Mouse (Mus musculus): ENCODE results near the gene Rictor. TPM values are rescaled to one million over a fixed set of nuclear protein-coding genes. Genes with fewer than 3 reads are reported as not detected.

Gene Rictor
- polyA plus RNA-seq (2016; fragmentation: Nextera tagmentation; extraction: Ambion mirVana): 45.8 and 46.8 TPM in 2 replicates

DNA sequence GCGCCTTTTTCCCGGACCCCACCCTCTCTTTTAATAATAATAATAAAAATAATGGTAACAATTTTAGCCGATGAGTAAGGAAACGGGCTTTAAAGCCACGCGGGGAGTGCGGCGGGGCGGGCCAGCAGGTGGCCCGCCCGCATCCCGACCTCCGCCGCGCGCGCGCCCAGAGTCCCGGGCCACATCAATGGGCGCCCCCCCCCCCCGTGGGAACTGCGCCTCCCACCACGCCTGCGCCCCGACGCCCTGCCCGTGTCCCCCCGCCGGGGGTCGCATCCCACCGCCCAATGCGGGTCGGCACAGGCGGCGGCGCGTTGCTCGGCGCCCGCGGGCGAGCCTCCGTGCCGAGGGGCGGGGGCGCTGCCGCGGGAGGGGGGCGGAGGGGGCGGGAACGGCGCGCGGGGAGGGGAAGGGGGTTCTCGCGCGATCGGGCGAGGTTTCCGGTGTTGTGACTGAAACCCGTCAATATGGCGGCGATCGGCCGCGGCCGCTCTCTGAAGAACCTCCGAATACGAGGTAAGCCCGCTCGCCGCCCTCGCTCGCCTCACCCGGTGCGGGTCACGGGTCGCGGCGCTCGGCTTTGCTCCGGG lies at the start of gene Rictor:
Rictor (plus strand) TSS at position 444 of the 590 bp plus-strand sequence.
- H3K36me3 ChIP-seq: no peaks in the 10 kb centered on the region
- ATAC-seq (ENCODE audit: insufficient number of reproducible peaks, insufficient read depth, low FRiP score, low TSS enrichment): peak; percentile 76
- H3K9ac ChIP-seq: peak within 1 kb of the TSS; percentile 88
- peak within 1 kb of the TSS; percentile 76 for H3K4me2 ChIP-seq (replicated peaks)
- H3K27me3 ChIP-seq: no peaks in the 10 kb centered on the region
- peaks cover 17% of the 10 kb centered on the region for H3K4me1 ChIP-seq
- 0% methylated on average over 41 of the region's 82 CpGs for WGBS
- peak within 1 kb of the TSS; percentile 95 for H3K27ac ChIP-seq
- peak within 1 kb of the TSS; percentile 97 for H3K4me3 ChIP-seq
- H3K9me3 ChIP-seq: no peaks in the 10 kb centered on the region

DNA sequence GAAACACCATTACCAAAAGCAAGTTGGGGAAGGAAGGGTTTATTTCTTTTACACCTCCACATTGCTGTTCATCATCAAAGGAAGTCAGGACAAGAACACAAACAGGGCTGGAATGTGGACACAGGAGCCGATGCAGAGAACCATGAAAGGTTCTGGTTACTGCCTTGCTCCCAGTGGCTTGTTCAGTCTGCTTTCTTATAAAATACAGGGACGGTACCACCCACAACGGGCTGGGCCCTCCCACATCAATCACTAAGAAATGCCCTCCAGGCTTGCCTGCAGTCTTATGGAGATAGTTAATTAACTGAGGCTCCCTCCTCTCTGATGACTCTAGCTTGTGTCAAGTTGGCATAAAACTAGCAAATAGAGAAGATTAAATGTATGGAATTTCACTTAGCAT lies 46.2 kb upstream of the Rictor start:
- Histone ChIP-seq H3K36me3 (no peaks in the 10 kb centered on the region), H3K4me2 (replicated peaks) (no peak overlapping the region), H3K4me3 (no peak overlapping the region), H3K9ac (no peak overlapping the region), H3K4me1 (no peaks in the 10 kb centered on the region), H3K27me3 (no peaks in the 10 kb centered on the region), H3K9me3 (no peaks in the 10 kb centered on the region), H3K27ac (no peak overlapping the region)
- whole genome bisulfite sequencing: 54% methylated on average over 3 of the region's 3 CpGs
- no peak for ATAC-seq (ENCODE audit: insufficient number of reproducible peaks, insufficient read depth, low FRiP score, low TSS enrichment)

DNA sequence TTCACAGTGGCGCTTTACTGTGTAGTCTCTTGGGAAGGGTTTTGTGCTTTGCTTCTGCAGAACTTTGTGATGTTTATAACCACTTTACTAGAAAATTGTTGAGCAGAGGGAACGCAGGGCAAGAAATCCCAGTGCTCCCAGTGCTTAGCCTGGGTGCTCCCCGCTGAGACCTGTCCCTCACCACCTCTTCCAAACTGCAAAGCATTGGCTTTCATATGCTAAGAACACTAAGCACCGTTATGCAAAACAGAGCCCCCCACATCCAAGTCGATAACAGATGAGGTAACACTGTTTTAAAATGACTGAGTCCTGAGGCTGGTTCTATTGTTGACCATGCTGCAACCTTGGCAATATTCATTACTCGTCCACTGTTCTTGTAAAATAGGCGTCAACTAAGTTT lies 44.2 kb upstream of the Rictor start:
- 60% methylated on average over 7 of the region's 7 CpGs for WGBS
- H3K27me3 ChIP-seq: no peaks in the 10 kb centered on the region
- H3K9me3 ChIP-seq: no peaks in the 10 kb centered on the region
- H3K27ac ChIP-seq: no peak overlapping the region
- ATAC-seq (ENCODE audit: insufficient number of reproducible peaks, insufficient read depth, low FRiP score, low TSS enrichment): no peak
- no peak overlapping the region for H3K4me2 ChIP-seq (replicated peaks)
- H3K9ac ChIP-seq: no peak overlapping the region
- no peak overlapping the region for H3K4me3 ChIP-seq
- H3K36me3 ChIP-seq: no peaks in the 10 kb centered on the region
- peaks cover 4% of the 10 kb centered on the region for H3K4me1 ChIP-seq

DNA sequence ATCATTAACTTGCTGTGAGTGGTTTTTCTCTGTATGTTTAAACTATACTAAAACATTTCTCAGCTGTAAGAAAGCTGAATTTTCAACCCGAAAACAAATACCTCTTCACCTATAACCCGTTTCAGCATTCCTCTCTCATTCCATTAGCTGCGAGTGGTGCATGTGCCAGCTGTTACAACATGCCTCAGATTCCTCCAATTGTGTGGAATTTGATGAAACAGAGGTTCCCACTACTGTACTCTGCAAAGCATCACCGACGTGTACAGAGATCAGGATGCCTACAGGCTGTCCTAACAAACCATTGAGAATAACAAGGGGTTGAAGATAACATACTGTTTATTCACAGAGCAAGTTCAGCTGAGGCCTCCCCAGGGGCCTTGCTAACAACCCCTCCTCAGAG lies 42.1 kb upstream of the Rictor start:
- Histone ChIP-seq H3K4me2 (replicated peaks) (no peak overlapping the region), H3K36me3 (no peaks in the 10 kb centered on the region), H3K9me3 (no peaks in the 10 kb centered on the region), H3K4me3 (no peak overlapping the region), H3K27me3 (no peaks in the 10 kb centered on the region), H3K27ac (no peak overlapping the region), H3K4me1 (peaks cover 6% of the 10 kb centered on the region), H3K9ac (no peak overlapping the region)
- WGBS: 26% methylated on average over 5 of the region's 5 CpGs
- ATAC-seq (ENCODE audit: insufficient number of reproducible peaks, insufficient read depth, low FRiP score, low TSS enrichment): no peak

DNA sequence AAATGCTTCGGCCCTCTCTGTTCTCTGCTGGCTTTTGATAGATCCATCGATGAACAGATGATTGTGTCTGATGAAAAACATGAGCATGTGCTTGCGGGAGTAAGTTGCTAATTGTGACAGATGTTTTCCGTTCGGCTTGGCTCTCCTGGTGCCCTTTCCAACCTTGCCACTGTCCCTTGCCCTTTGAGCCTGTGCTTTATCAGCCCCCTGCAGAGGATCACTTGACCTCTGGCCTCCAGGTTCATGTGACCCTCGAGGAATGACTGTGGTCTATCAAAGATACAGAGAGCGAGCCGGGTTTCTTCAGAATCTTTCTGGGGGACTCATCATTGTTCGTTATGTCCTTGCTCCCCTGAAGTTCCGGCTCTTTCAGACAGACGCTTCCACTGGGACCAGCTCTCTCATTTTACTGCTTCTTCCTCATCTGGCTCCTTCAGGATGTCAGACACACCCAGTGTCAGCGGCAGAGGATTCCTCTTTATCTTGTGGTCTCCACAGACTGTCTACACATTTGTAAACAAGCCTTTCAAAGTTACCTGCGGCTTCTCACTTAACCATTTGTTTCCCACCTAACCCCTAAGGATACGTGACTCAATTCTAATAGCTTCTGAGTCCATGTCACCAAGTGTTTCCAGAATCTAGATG lies 39.3 kb upstream of the Rictor start:
- H3K4me2 ChIP-seq (replicated peaks): no peak overlapping the region
- no peak for ATAC-seq (ENCODE audit: insufficient number of reproducible peaks, insufficient read depth, low FRiP score, low TSS enrichment)
- no peaks in the 10 kb centered on the region for H3K9me3 ChIP-seq

DNA sequence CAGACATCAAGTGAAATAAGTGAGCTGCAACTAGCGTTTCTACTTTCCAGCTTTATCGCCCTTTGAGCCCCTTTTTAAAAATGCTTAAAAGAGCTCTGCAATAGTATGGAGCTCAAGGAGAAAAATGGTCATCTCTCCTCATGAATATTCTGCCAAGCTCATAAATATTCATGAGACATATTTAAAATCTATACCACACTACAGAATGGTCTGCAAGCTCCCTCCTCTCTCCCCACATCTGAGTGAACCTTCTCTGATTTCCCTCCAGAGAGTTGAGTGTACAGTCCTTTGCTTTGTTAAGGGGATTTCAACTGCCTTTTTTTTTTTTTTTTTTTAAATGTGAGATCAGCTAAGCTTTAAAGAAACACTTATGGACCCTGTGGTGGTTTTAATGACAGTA lies 29.7 kb upstream of the Rictor start:
- Histone ChIP-seq H3K27me3 (no peaks in the 10 kb centered on the region), H3K9me3 (no peaks in the 10 kb centered on the region), H3K36me3 (no peaks in the 10 kb centered on the region), H3K4me3 (no peak overlapping the region), H3K27ac (no peak overlapping the region), H3K4me1 (no peaks in the 10 kb centered on the region), H3K4me2 (replicated peaks) (no peak overlapping the region), H3K9ac (no peak overlapping the region)
- ATAC-seq (ENCODE audit: insufficient number of reproducible peaks, insufficient read depth, low FRiP score, low TSS enrichment): no peak
- 79% methylated on average over 2 of the region's 2 CpGs for WGBS

More for the DNA sequence above, 39.3 kb upstream of the Rictor start:
- Histone ChIP-seq H3K4me1 (peaks cover 6% of the 10 kb centered on the region), H3K9ac (no peak overlapping the region), H3K27ac (no peak overlapping the region), H3K27me3 (no peaks in the 10 kb centered on the region), H3K4me3 (no peak overlapping the region), H3K36me3 (no peaks in the 10 kb centered on the region)
- WGBS: 21% methylated on average over 14 of the region's 14 CpGs

DNA sequence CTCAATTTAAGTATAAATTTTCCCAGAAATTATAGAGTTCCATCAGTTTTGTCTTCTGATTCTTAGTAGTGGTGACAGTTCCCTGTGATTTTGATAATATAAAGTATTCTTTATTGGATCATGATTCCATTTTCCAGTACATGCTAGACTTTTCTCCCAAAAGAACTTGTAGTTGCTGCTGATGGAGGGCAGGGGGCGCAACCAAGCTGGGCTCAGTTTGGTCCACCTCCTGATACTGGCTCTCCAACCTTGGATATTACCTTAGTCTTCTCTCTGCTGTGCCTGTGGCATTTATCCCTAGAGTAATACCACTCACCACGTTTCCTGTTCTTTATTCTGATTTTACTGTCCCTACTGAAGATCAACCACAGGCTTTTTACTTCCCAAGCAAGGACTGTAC lies 6.0 kb upstream of the Rictor start:
- H3K9ac ChIP-seq: no peak overlapping the region
- 60% methylated on average over 2 of the region's 2 CpGs for WGBS
- no peaks in the 10 kb centered on the region for H3K27me3 ChIP-seq
- H3K4me2 ChIP-seq (replicated peaks): no peak overlapping the region
- ATAC-seq (ENCODE audit: insufficient number of reproducible peaks, insufficient read depth, low FRiP score, low TSS enrichment): no peak
- H3K4me1 ChIP-seq: no peaks in the 10 kb centered on the region
- no peak overlapping the region for H3K27ac ChIP-seq
- no peaks in the 10 kb centered on the region for H3K36me3 ChIP-seq
- no peaks in the 10 kb centered on the region for H3K9me3 ChIP-seq
- no peak overlapping the region for H3K4me3 ChIP-seq

DNA sequence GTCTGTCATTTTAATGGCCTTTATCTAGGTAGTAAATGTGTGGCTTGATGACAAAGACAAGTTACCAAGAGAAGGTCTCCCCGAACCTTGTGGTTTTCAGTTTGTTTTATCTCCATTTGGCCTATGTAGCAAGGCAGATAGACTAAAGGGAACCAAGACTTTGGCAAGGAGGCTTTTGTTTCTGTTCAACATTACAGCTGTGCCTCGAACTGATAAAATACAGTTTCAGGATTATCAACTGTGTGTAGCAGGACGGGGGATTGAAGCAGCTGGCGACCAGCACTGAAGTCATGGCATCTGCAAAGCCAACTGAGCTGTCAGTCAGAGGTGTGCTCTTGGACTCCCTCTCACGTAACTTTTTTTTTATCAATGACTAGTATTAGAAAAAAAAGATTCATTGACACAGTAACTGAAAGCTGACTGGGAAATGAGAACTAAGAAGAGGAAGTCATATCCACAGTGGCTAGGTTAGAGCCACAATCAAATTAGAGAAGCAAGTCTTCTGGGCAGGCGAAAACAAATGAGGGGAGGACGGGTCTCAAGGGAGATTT lies 2.8 kb upstream of the Rictor start:
- H3K4me3 ChIP-seq: no peak overlapping the region
- no peaks in the 10 kb centered on the region for H3K27me3 ChIP-seq
- 56% methylated on average over 7 of the region's 7 CpGs for WGBS
- no peaks in the 10 kb centered on the region for H3K36me3 ChIP-seq
- no peak overlapping the region for H3K27ac ChIP-seq
- H3K9me3 ChIP-seq: no peaks in the 10 kb centered on the region
- H3K4me2 ChIP-seq (replicated peaks): no peak overlapping the region
- no peak overlapping the region for H3K9ac ChIP-seq
- peaks cover 9% of the 10 kb centered on the region for H3K4me1 ChIP-seq
- no peak for ATAC-seq (ENCODE audit: insufficient number of reproducible peaks, insufficient read depth, low FRiP score, low TSS enrichment)

DNA sequence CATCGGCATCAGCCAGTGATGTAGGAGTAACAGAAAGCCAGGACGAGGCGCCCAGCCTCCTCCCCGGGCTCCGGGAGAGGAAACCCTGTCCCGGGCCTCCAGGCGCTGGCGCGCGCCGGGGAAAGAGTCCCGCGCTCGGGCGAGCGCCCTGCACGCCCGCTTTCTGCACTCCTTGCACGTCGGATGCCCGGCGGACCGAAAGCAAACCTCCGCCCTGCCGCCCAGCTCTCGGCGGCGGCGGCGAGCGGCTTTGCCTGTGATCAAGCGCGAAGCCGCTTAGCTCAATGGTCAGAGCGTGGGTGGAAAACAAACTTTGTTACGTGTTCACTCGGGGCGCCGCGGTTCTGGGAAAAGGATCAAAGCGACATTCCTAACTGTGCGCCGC lies 636 bp upstream of the Rictor start:
- Histone ChIP-seq H3K4me3 (peak overlapping the region; percentile 97), H3K27ac (peak overlapping the region; percentile 95), H3K4me1 (peaks cover 16% of the 10 kb centered on the region), H3K9ac (peak overlapping the region; percentile 88), H3K36me3 (no peaks in the 10 kb centered on the region), H3K9me3 (no peaks in the 10 kb centered on the region), H3K4me2 (replicated peaks) (peak overlapping the region; percentile 76), H3K27me3 (no peaks in the 10 kb centered on the region)
- WGBS: under 1% methylated on average over 43 of the region's 43 CpGs
- ATAC-seq (ENCODE audit: insufficient number of reproducible peaks, insufficient read depth, low FRiP score, low TSS enrichment): peak; percentile 65

DNA sequence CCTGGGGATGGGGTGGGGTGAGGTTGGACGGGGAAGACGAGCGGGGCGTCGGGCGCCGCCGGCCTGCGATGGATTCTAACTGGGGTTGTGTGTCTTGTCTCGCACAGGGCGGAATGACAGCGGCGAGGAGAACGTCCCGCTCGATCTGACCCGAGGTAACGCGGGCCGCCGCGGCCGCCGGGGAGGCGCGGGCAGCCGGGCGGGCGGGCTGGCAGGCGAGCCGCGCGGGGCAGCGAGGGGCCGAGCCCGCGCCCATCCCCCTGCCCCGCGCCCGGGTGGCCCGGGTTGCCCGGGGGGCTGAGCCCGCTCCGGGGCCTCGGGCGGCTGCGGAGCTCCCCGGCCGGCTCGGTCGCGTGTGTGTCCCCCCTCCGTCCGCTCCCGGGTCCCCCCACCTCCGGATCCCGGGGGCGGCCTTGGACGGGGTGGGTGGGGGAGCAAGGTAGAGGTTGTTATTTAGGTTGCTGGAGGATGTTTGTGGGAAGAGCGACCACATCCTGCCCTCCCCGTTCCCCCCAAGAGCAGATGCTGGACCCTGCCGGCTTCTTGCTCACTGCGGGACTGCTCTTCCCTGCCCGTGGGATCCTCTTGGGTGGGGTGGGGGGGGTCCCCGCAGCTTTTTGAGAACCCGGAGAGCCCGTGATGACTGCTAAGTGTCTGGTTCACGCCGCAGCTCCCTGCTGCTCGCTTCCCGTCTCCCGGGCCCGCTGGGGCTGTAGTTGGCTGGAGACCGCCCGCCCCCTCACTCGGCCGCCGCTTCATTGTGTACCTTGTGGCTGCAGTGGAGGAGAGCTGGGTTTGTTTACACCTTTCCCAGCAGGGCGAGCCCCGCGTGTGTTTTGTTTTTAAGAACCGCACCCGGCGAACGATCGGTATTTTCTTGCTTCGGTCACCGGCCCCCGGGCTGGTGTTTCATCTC lies 605 bp downstream of the Rictor start:
- Histone ChIP-seq H3K4me2 (replicated peaks) (peak overlapping the region; percentile 76), H3K27ac (peak overlapping the region; percentile 95), H3K4me1 (peaks cover 24% of the 10 kb centered on the region), H3K27me3 (no peaks in the 10 kb centered on the region), H3K9ac (peak overlapping the region; percentile 88), H3K9me3 (no peaks in the 10 kb centered on the region), H3K36me3 (no peaks in the 10 kb centered on the region), H3K4me3 (peak overlapping the region; percentile 97)
- ATAC-seq (ENCODE audit: insufficient number of reproducible peaks, insufficient read depth, low FRiP score, low TSS enrichment): peak; percentile 84
- under 1% methylated on average over 70 of the region's 89 CpGs for WGBS

DNA sequence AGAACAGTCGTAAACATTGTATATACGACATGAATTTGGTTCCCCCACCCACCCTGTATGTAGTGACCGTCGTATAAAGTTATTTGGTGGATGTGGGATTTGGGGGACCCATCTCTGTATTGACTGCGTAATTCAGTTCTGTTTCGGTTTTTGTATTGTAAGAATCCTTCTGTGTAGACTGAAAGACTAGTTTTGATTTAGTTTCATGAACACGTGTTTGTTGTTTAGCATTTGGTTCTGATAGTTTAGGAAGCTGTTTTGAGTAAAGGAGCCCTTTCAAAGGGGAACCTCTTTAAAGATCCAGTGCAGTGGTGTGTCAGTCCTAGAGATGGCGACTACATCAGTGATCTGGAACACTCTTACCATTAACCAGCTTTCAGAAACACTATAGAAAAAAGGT lies 1.4 kb downstream of the Rictor start:
- Histone ChIP-seq H3K9ac (peak overlapping the region; percentile 88), H3K4me1 (peaks cover 28% of the 10 kb centered on the region), H3K27me3 (no peaks in the 10 kb centered on the region), H3K4me2 (replicated peaks) (peak overlapping the region; percentile 76), H3K4me3 (peak overlapping the region; percentile 97), H3K27ac (no peak overlapping the region), H3K9me3 (no peaks in the 10 kb centered on the region), H3K36me3 (no peaks in the 10 kb centered on the region)
- 16% methylated on average over 8 of the region's 8 CpGs for WGBS
- no peak for ATAC-seq (ENCODE audit: insufficient number of reproducible peaks, insufficient read depth, low FRiP score, low TSS enrichment)

All from embryonic facial prominence, embryonic 12.5 days (tissue).